Comparison of ENCODE assay signal across 8 mouse cellular contexts in the genomic region with DNA sequence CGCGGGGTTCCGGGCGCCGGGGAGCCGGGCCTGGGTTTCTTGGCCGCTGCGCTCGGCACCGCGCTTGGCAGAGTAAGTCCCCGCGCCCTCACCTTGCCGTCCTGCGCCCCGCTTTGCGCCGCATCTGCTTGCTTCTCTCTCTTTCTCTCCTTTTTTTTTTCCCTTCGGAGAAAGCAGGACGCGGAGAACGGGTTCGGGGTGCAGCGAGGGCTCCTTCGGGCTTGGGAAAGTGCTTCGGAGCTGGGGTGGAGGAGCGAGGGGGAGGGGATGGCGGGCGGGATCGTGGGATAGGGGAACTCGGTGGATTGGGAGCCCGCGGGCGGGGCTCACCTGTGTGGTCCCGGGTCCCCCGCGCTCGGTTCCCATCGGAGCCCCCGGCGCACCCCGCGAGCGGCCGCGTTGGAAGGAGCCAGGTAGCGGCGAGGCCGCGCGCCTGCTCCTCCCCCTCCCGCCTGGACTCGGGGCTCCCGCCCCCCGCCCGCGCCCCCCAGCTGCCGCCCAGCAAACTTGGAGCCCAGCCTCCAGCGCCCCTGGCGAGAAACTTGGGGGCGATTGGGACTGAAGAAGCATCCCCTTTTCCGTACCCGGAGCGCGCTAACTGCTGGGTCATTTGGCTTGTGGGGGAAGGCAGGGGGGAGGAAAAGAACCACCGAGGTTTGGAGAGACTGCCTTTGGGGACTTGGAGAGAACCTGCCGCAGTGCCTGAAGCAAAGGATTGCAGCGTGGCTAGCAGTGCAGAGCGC. TPM values are rescaled to one million over a fixed set of nuclear protein-coding genes. Genes with fewer than 3 reads are reported as not detected.
DNase-seq lines count a peak whose midpoint lies in the region; ATAC-seq and TF ChIP-seq lines count a peak whose summit lies in the region.

No protein-coding gene starts in this region.

- peak overlapping the region; percentile 73 for H3K4me3 ChIP-seq in kidney, embryonic 14.5 days (ENCODE audit: low read length)
- peak overlapping the region; percentile 89 for H3K4me3 ChIP-seq in embryonic facial prominence, embryonic 11.5 days (ENCODE audit: low read depth, low read length)
- peak overlapping the region; percentile 63 for H3K4me3 ChIP-seq in myocyte
- H3K4me3 ChIP-seq in thymus, adult 2 months (ENCODE audit: control insufficient read depth, insufficient read depth, low read length) = peak overlapping the region; percentile 98

- H3K4me2 ChIP-seq in kidney, embryonic 14.5 days (replicated peaks; ENCODE audit: low read depth, low read length) = peak overlapping the region; percentile 78
- H3K4me2 ChIP-seq in embryonic facial prominence, embryonic 11.5 days (ENCODE audit: low read depth, low read length) = peak overlapping the region; percentile 72
- peak overlapping the region; percentile 91 for H3K4me2 ChIP-seq in myocyte (ENCODE audit: low read depth)

- peaks cover 28% of the 10 kb centered on the region for H3K4me1 ChIP-seq in kidney, embryonic 14.5 days (ENCODE audit: control insufficient read depth, insufficient read depth, low read length)
- peaks cover 8% of the 10 kb centered on the region for H3K4me1 ChIP-seq in embryonic facial prominence, embryonic 11.5 days (ENCODE audit: control insufficient read depth, insufficient read depth, low read length)
- peaks cover 22% of the 10 kb centered on the region for H3K4me1 ChIP-seq in thymus, adult 2 months (replicated peaks; ENCODE audit: control insufficient read depth, insufficient read depth, low read length)

- peaks cover 1% of the 10 kb centered on the region; the same call in 1 of the 2 replicates for H3K36me3 ChIP-seq in kidney, embryonic 14.5 days (ENCODE audit: control insufficient read depth, insufficient read depth, low read length)
- no peaks in the 10 kb centered on the region for H3K36me3 ChIP-seq in embryonic facial prominence, embryonic 11.5 days (replicated peaks; ENCODE audit: control insufficient read depth, insufficient read depth, low read depth, low read length)
- peaks cover under 1% of the 10 kb centered on the region for H3K36me3 ChIP-seq in myocyte (ENCODE audit: control insufficient read depth, insufficient read depth)
- H3K36me3 ChIP-seq in thymus, adult 2 months (ENCODE audit: control insufficient read depth, insufficient read depth, low read length) = no peaks in the 10 kb centered on the region

- TF ChIP-seq POLR2A in myocyte (IDR thresholded peaks at IDR 0.05; ENCODE audit: insufficient read length, low read depth) = peak; percentile 47
- TF ChIP-seq POLR2A in thymus, adult 2 months (IDR thresholded peaks at IDR 0.05; ENCODE audit: control insufficient read depth, extremely low read depth, insufficient read depth, low read length, poor library complexity) = no peak

- peaks cover 53% of the 10 kb centered on the region for H3K79me2 ChIP-seq in myocyte (ENCODE audit: control insufficient read depth, insufficient read depth)

- TF ChIP-seq CTCF in thymus, adult 2 months (IDR thresholded peaks at IDR 0.05; ENCODE audit: borderline replicate concordance, control insufficient read depth, extremely low read depth, insufficient read depth, low read length, poor library complexity) = no peak

- no peak for ATAC-seq in kidney, embryonic 14.5 days (ENCODE audit: low FRiP score, low TSS enrichment)
- ATAC-seq in embryonic facial prominence, embryonic 11.5 days (replicated peaks; ENCODE audit: insufficient number of reproducible peaks, low FRiP score, low TSS enrichment, low read depth) = no peak

- H3K9ac ChIP-seq in kidney, embryonic 14.5 days (ENCODE audit: low read depth, low read length) = peak overlapping the region; percentile 93
- peak overlapping the region; percentile 92 for H3K9ac ChIP-seq in embryonic facial prominence, embryonic 11.5 days (replicated peaks; ENCODE audit: low read length)

- under 1% methylated on average over 56 of the region's 69 CpGs for WGBS in kidney, embryonic 14.5 days
- under 1% methylated on average over 46 of the region's 69 CpGs for WGBS in embryonic facial prominence, embryonic 11.5 days
- WGBS in thymus, adult 2 months = 1% methylated on average over 69 of the region's 69 CpGs

- H3ac ChIP-seq in myocyte (ENCODE audit: control insufficient read depth, insufficient read length) = peak overlapping the region; percentile 98

- H3K27me3 ChIP-seq in kidney, embryonic 14.5 days (ENCODE audit: control insufficient read depth, insufficient read depth, low read length) = no peaks in the 10 kb centered on the region
- H3K27me3 ChIP-seq in embryonic facial prominence, embryonic 11.5 days (ENCODE audit: control insufficient read depth, insufficient read depth, low read length) = no peaks in the 10 kb centered on the region
- no peaks in the 10 kb centered on the region for H3K27me3 ChIP-seq in myocyte (ENCODE audit: control insufficient read depth, insufficient read depth, insufficient read length)
- H3K27me3 ChIP-seq in thymus, adult 2 months (ENCODE audit: control insufficient read depth, insufficient read depth, low read length) = no peaks in the 10 kb centered on the region

- peak overlapping the region; percentile 96 for H3K27ac ChIP-seq in kidney, embryonic 14.5 days (ENCODE audit: low read depth, low read length)
- H3K27ac ChIP-seq in embryonic facial prominence, embryonic 11.5 days (replicated peaks; ENCODE audit: low read depth, low read length) = peak overlapping the region; percentile 99
- H3K27ac ChIP-seq in thymus, adult 2 months (ENCODE audit: control insufficient read depth, insufficient read depth, low read length) = peak overlapping the region; percentile 90

- no peak for DNase-seq in kidney, adult 18-20 months
- peak; percentile 60 for DNase-seq in adipocyte (ENCODE audit: low spot score)
- peak; percentile 74 for DNase-seq in embryonic facial prominence, embryonic 11.5 days (ENCODE audit: low spot score)
- peak; percentile 63 for DNase-seq in heart, postnatal 4 days
- DNase-seq in liver = peak; percentile 69
- DNase-seq in thymus, adult 2 months = peak; percentile 73

- H3K9me3 ChIP-seq in kidney, embryonic 14.5 days (ENCODE audit: control insufficient read depth, low read length) = peaks cover 6% of the 10 kb centered on the region; the same call in 1 of the 2 replicates
- H3K9me3 ChIP-seq in embryonic facial prominence, embryonic 11.5 days (replicated peaks; ENCODE audit: control insufficient read depth, low read length) = no peaks in the 10 kb centered on the region; the same call in 1 of the 2 replicates

TF ChIP-seq in myocyte, 11 proteins besides CTCF, POLR2A, EP300 and RAD21:
- TF ChIP-seq POLR2AphosphoS2 (IDR thresholded peaks at IDR 0.05; ENCODE audit: insufficient read length, low read depth) (peak; percentile 52), USF1 (IDR thresholded peaks at IDR 0.05; ENCODE audit: low read depth) (no peak), REST (IDR thresholded peaks at IDR 0.05; ENCODE audit: insufficient read depth, insufficient read length) (no peak)

RNA-seq across cellular contexts. Expression of gene Klf3, which starts 0.7 kb away (rescaled TPM):
- 45.1 and 78.4 TPM in 2 replicates for polyA plus RNA-seq in kidney, embryonic 14.5 days (2014; fragmentation: Nextera tagmentation; extraction: Ambion mirVana)
- polyA plus RNA-seq in embryonic facial prominence, embryonic 11.5 days (2014; fragmentation: Nextera tagmentation; extraction: Ambion mirVana) = 31.5 and 34.6 TPM in 2 replicates
- 10 to 100 TPM; 73.2 to 76.3 TPM for total RNA-seq in heart, postnatal 4 days (2021)
- polyA plus RNA-seq in myocyte (2012; fragmentation: generic; extraction: Trizol) = 27.4 TPM
- polyA plus RNA-seq in thymus, adult 2 months (2012; rRNA removed) = 175 and 197 TPM in 2 replicates
